Mouse (Mus musculus): Measurements from ENCODE around the gene Ptpn6.

GRCm38 (mm10) chr6:124718703-124719102, 19.8 kb downstream of the Ptpn6 start:
- TF ChIP-seq CTCF (IDR thresholded peaks at IDR 0.05; ENCODE audit: low read depth) (no peak), EP300 (IDR thresholded peaks at IDR 0.05; ENCODE audit: low read depth) (no peak)

Measured in liver, embryonic 14.5 days (tissue).